Mouse (Mus musculus): ENCODE measurements at regions not wholly inside any gene's neighbourhood (a gene's known extent, or its start where the extent isn't known, plus 50 kb on each side); places are given as distances from the start of the nearest gene placed in this dataset.

DNA sequence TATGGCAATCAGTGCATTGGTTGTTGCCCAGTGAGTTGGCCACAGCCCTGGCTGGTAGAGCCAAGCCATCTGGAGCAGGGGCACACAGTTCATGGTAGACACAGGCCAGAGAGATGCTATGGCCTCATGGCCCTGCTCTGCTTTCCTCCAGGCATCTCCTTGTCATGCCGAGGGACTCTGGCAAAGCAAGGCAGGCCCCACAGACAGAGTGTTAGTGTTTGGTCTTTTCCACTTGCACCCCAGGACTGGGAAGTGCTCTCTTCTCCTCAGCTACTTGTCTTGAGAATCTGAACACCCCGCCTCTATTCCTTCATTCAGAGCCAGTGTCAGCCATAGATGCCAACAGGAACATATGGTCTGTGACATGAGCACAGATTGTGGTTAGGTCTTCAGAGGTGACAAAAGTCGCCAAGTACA is 148.1 kb upstream of the Pgrmc2 start:
- no peaks in the 10 kb centered on the region for H3K27me3 ChIP-seq
- no peaks in the 10 kb centered on the region for H3K36me3 ChIP-seq
- WGBS = 85% methylated on average over 3 of the region's 3 CpGs
- no peak for ATAC-seq (replicated peaks)
- no peak overlapping the region for H3K9ac ChIP-seq (replicated peaks)
- H3K4me2 ChIP-seq (replicated peaks) = no peak overlapping the region
- H3K9me3 ChIP-seq = no peaks in the 10 kb centered on the region
- no peak overlapping the region for H3K27ac ChIP-seq (replicated peaks)
- peaks cover 10% of the 10 kb centered on the region; the same call in 1 of the 2 replicates for H3K4me1 ChIP-seq
- H3K4me3 ChIP-seq = no peak overlapping the region

DNA sequence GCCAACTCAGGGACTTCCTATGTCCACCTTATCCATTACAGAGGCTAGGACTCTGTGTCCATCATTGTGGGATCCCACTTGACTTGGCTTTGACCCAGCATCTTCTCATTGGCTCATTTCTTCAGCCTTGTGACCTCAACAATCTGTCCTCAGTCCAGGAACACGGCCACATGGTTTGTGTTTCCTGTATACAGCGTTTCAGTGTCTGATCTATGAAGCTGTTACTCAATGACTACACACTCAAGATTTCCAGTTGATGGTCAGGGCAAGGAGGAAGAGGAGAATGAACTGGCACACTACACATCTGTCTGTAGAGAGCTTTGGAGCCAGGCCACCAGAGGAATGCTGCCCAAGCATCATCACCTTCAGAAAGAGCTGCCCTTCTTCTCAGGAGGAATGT is 146.6 kb upstream of the Pgrmc2 start:
- no peaks in the 10 kb centered on the region for H3K9me3 ChIP-seq
- no peak overlapping the region for H3K4me2 ChIP-seq (replicated peaks)
- no peak overlapping the region for H3K27ac ChIP-seq (replicated peaks)
- no peak overlapping the region for H3K4me3 ChIP-seq
- no peaks in the 10 kb centered on the region for H3K27me3 ChIP-seq
- 89% methylated on average over 2 of the region's 2 CpGs for WGBS
- no peak overlapping the region for H3K9ac ChIP-seq (replicated peaks)
- no peak for ATAC-seq (replicated peaks)
- no peaks in the 10 kb centered on the region for H3K36me3 ChIP-seq
- H3K4me1 ChIP-seq = peaks cover 10% of the 10 kb centered on the region; the same call in 1 of the 2 replicates

GRCm38 (mm10) chr3:41228536-41228935 is 145.7 kb upstream of the Pgrmc2 start:
- WGBS = 14% methylated on average over 7 of the region's 7 CpGs
- H3K4me3 ChIP-seq = no peak overlapping the region
- peak; percentile 90 for ATAC-seq (replicated peaks)
- H3K27ac ChIP-seq (replicated peaks) = 0 out of 2 replicates have a peak overlapping the region, but pooled peaks have one; percentile 3
- H3K9me3 ChIP-seq = no peaks in the 10 kb centered on the region
- peaks cover 10% of the 10 kb centered on the region; the same call in 1 of the 2 replicates for H3K4me1 ChIP-seq
- no peaks in the 10 kb centered on the region for H3K36me3 ChIP-seq
- H3K27me3 ChIP-seq = no peaks in the 10 kb centered on the region
- no peak overlapping the region; the same call in 1 of the 2 replicates for H3K4me2 ChIP-seq (replicated peaks)
- no peak overlapping the region for H3K9ac ChIP-seq (replicated peaks)

- Histone ChIP-seq H3K9ac (replicated peaks) (no peak overlapping the region), H3K4me1 (no peaks in the 10 kb centered on the region), H3K4me3 (no peak overlapping the region), H3K9me3 (no peaks in the 10 kb centered on the region), H3K4me2 (replicated peaks) (no peak overlapping the region), H3K36me3 (no peaks in the 10 kb centered on the region), H3K27ac (replicated peaks) (no peak overlapping the region), H3K27me3 (no peaks in the 10 kb centered on the region)
- no peak for ATAC-seq (replicated peaks)
Measured at GRCm38 (mm10) chr3:41220746-41221145, 137.9 kb upstream of the Pgrmc2 start.

DNA sequence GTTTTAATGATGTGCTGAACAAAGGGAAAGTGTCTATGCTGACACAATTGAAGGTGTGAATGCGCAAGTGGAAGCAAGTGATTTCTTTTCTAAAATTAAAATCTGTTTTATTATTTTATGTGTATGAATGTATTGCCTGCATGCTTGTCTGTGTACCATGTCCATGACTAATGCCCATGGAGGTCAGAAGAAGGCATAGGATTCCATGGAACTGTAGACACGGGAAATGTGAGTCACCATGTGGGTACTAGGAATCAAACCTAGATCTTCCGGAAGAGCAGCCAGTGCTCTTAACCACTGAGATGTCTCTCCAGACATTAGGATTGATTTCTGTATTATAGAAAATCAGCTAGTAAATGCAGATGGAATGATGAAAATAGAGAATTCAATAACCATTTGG is 134.9 kb upstream of the Pgrmc2 start:
- Histone ChIP-seq H3K9me3 (no peaks in the 10 kb centered on the region), H3K4me1 (no peaks in the 10 kb centered on the region), H3K36me3 (no peaks in the 10 kb centered on the region), H3K27ac (replicated peaks) (no peak overlapping the region), H3K9ac (replicated peaks) (no peak overlapping the region), H3K4me3 (no peak overlapping the region), H3K4me2 (replicated peaks) (no peak overlapping the region), H3K27me3 (no peaks in the 10 kb centered on the region)
- WGBS = 95% methylated on average over 3 of the region's 3 CpGs
- ATAC-seq (replicated peaks) = no peak

DNA sequence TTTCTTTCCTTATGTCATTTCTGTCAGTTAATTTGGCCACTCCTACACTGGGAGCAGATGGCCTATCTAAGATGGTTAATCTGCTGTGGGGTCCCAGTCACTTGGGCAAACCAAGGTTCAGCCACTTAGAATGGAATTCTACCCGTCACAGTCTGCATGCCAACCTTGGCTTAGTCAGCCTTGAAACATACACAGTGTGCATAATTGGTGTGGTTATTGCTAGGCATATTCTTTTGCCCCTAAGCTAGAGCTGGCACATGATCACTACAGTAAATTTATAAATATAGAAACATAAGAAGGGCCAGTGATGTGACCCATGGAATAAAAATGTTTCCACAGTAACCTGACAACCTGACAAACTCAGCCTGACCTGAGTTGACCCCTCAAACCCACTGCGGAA is 130.7 kb upstream of the Pgrmc2 start:
- no peak for ATAC-seq (replicated peaks)
- no peak overlapping the region for H3K27ac ChIP-seq (replicated peaks)
- no peaks in the 10 kb centered on the region for H3K4me1 ChIP-seq
- no peak overlapping the region for H3K4me3 ChIP-seq
- H3K9me3 ChIP-seq = no peaks in the 10 kb centered on the region
- no peaks in the 10 kb centered on the region for H3K36me3 ChIP-seq
- 86% methylated on average over 2 of the region's 2 CpGs for WGBS
- H3K9ac ChIP-seq (replicated peaks) = no peak overlapping the region
- H3K27me3 ChIP-seq = no peaks in the 10 kb centered on the region
- no peak overlapping the region for H3K4me2 ChIP-seq (replicated peaks)

DNA sequence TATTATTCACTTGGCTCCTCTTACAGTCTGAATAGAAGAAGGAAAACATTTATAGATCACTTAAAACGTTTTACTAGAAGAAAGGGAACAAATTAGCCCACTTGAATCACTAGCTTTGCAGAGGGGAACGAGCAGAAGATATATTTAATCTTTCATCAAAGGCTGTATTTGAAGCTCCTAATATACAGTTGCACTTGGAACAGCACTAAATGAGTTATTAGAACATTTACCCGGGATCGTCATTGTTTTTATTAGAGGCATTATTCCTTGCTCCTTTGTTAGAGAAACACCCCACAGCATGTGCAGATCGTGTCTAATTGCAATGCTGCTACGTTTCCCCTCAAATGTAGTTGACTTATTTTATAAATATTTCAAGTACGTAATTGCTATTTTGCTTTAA is 127.5 kb upstream of the Pgrmc2 start:
- H3K27me3 ChIP-seq = no peaks in the 10 kb centered on the region
- no peak for ATAC-seq (replicated peaks)

GRCm38 (mm10) chr3:41202895-41203294 is 120.0 kb upstream of the Pgrmc2 start:
- H3K36me3 ChIP-seq = no peaks in the 10 kb centered on the region
- H3K9ac ChIP-seq (replicated peaks) = no peak overlapping the region
- no peak for ATAC-seq (replicated peaks)
- H3K4me3 ChIP-seq = no peak overlapping the region
- no peaks in the 10 kb centered on the region for H3K9me3 ChIP-seq
- WGBS = 75% methylated on average over 13 of the region's 13 CpGs
- H3K27ac ChIP-seq (replicated peaks) = no peak overlapping the region
- H3K4me1 ChIP-seq = peaks cover 12% of the 10 kb centered on the region
- no peak overlapping the region for H3K4me2 ChIP-seq (replicated peaks)
- no peaks in the 10 kb centered on the region for H3K27me3 ChIP-seq

More for the DNA sequence above, 127.5 kb upstream of the Pgrmc2 start:
- H3K4me2 ChIP-seq (replicated peaks) = no peak overlapping the region
- H3K9me3 ChIP-seq = no peaks in the 10 kb centered on the region
- H3K4me1 ChIP-seq = no peaks in the 10 kb centered on the region
- no peak overlapping the region for H3K4me3 ChIP-seq
- no peak overlapping the region for H3K9ac ChIP-seq (replicated peaks)
- H3K36me3 ChIP-seq = no peaks in the 10 kb centered on the region
- H3K27ac ChIP-seq (replicated peaks) = no peak overlapping the region
- WGBS = 38% methylated on average over 7 of the region's 7 CpGs

DNA sequence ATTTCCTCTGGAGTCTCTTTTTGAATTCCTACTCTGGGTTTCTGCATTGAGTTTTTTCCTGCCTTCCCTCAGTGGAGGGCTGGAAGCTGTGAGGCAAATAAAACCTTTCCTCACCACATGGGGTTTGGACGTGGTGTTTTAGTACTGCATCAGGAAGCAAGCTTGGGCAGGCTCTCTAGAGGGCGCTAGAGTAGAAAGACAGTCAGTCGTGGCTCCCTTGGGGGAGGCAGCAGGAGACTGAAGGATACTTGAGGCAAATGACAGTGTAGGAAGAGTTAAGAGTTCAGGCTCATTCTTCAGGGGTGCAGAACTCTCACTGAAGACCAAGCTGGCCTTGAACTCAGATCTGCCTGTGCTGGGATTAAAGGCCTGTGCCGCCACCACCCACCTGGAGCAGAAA is 118.9 kb upstream of the Pgrmc2 start:
- H3K9ac ChIP-seq (replicated peaks) = no peak overlapping the region
- H3K9me3 ChIP-seq = no peaks in the 10 kb centered on the region
- 30% methylated on average over 4 of the region's 4 CpGs for WGBS
- H3K4me3 ChIP-seq = no peak overlapping the region
- H3K27me3 ChIP-seq = no peaks in the 10 kb centered on the region
- no peak overlapping the region for H3K4me2 ChIP-seq (replicated peaks)
- H3K4me1 ChIP-seq = peaks cover 12% of the 10 kb centered on the region
- ATAC-seq (replicated peaks) = no peak
- no peaks in the 10 kb centered on the region for H3K36me3 ChIP-seq
- H3K27ac ChIP-seq (replicated peaks) = no peak overlapping the region

GRCm38 (mm10) chr3:41200026-41200425 is 117.2 kb upstream of the Pgrmc2 start:
- no peak overlapping the region for H3K27ac ChIP-seq (replicated peaks)

DNA sequence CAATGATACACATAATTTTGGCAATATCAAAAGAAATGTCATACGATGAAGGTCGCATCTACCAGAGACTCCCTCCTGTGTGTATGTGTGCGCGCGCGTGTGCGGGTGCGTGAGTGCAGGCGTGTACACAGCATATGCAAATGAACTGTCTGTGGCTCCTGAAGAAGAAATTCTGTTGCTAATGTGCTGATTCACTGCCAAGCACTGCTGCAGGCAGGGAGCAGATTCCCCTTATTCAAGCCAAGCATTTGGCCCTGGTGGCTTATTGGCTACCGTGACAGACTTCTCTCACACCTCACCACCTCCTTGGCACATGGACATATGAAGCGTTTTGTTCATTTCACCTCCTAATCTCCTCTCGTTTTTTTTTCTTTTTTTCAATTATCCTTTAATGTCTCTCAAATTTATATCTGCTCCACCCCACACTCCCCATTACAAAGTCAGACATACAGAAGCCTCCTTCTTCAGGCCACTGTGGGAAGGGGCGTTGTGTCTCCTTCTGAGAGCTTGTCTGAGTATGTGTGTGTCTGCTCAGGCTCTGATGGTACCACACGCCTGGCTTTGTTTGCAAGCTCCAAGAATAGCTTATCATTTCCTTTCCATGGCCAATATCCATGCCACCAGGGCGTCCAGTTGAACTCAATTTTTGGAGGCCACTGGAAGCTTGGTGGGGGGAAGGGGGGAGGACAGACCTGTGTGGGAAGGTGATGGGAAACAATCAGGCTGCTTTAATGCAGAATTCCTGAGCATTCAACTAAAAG is 115.5 kb upstream of the Pgrmc2 start:
- Histone ChIP-seq H3K36me3 (no peaks in the 10 kb centered on the region), H3K4me2 (replicated peaks) (no peak overlapping the region), H3K27ac (replicated peaks) (peak overlapping the region; percentile 29), H3K27me3 (no peaks in the 10 kb centered on the region), H3K9me3 (no peaks in the 10 kb centered on the region), H3K9ac (replicated peaks) (no peak overlapping the region), H3K4me1 (peaks cover 22% of the 10 kb centered on the region), H3K4me3 (no peak overlapping the region)
- WGBS = 51% methylated on average over 15 of the region's 15 CpGs
- ATAC-seq (replicated peaks) = peak; percentile 68

More at GRCm38 (mm10) chr3:41200026-41200425, 117.2 kb upstream of the Pgrmc2 start:
- no peak for ATAC-seq (replicated peaks)
- Histone ChIP-seq H3K27me3 (no peaks in the 10 kb centered on the region), H3K4me1 (peaks cover 21% of the 10 kb centered on the region), H3K36me3 (no peaks in the 10 kb centered on the region), H3K4me2 (replicated peaks) (no peak overlapping the region), H3K9me3 (no peaks in the 10 kb centered on the region), H3K9ac (replicated peaks) (no peak overlapping the region), H3K4me3 (no peak overlapping the region)
- 93% methylated on average over 5 of the region's 5 CpGs for WGBS

DNA sequence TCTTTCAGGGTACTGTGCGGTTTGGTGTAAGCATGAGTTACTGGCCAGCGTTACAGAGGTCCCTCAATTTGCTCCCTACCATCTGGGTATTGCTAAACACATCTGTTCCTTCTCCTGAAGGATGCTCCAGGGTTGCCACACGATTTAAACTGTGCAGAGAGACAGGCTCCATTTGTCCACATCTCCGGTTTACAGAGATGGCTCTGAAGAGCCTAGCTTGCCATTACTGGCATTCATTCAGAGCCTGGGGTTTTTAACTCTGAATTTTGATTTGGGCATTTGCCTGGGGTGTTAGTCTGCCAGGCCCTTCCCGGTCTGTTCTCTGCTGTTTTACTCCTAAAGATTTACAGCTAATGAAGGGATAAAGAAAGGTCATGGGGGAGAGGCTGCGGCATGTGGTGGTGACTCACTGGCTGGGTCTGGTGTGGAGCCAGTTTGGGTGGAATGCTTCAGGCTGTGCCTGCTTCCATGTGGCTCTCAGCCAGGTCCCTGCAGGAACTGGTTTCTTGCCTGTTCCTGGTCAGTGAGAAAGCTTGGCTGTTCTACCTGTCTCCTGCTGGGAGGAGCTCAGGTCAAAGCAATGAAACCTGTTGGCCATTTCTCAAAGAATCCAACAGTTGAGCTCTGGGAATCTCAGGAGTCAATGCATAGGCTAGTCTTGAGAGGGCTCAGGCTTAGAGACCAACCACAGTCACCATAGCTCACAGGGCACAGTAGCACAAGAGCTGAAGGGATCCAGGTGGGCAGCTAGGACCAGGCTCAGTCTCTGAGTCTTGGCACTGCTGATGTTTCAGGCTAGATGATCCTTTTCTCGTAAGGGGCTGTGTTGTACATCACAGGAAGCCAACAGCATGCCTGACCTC is 112.5 kb upstream of the Pgrmc2 start:
- peak; percentile 74 for ATAC-seq (replicated peaks)
- no peak overlapping the region for H3K9ac ChIP-seq (replicated peaks)
- H3K27me3 ChIP-seq = no peaks in the 10 kb centered on the region
- H3K36me3 ChIP-seq = no peaks in the 10 kb centered on the region
- H3K4me1 ChIP-seq = peaks cover 22% of the 10 kb centered on the region
- peak overlapping the region; percentile 46; the same call in 1 of the 2 replicates for H3K27ac ChIP-seq (replicated peaks)
- 32% methylated on average over 7 of the region's 7 CpGs for WGBS
- no peak overlapping the region for H3K4me2 ChIP-seq (replicated peaks)
- no peaks in the 10 kb centered on the region for H3K9me3 ChIP-seq
- no peak overlapping the region for H3K4me3 ChIP-seq
